9 mouse cellular contexts compared by ENCODE assay signal in the genomic region with DNA sequence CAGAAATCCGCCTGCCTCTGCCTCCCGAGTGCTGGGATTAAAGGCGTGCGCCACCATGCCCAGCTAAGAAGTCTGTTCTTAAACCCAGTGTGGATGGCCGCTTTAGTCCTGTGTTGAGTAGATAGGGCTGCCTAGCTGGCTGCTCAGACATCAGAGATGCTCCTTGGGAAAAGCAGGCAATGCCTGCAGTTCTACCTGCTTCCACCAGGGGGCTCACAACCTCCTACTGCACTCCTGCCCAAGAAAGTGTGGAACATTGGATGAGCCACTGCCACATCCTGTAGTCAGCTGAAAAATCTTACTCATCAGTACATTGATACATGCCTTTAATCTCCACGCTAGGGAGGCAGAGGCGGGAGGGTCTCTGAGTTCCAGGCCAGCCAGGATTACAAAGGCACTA. TPM values are rescaled to one million over a fixed set of nuclear protein-coding genes. Genes with fewer than 3 reads are reported as not detected.
DNase-seq lines count a peak whose midpoint lies in the region; ATAC-seq lines count a peak whose summit lies in the region.
"Had no signal": no experiment of that assay in that cellular context is flagged by ENCODE, and none has a peak within 500 bp of the region (broad histone marks: within the 10 kb centered on the region; RNA-seq: fewer than 3 reads in every experiment).

No protein-coding gene starts in this region.

- no peaks in the 10 kb centered on the region for H3K9me3 ChIP-seq in intestine, embryonic 16.5 days (ENCODE audit: control insufficient read depth, low read length)
- no peaks in the 10 kb centered on the region for H3K9me3 ChIP-seq in midbrain, embryonic 12.5 days

- H3K4me3 ChIP-seq in intestine, embryonic 16.5 days (ENCODE audit: low read length): no peak overlapping the region
- no peak overlapping the region for H3K4me3 ChIP-seq in midbrain, embryonic 12.5 days

- H3K4me1 ChIP-seq in intestine, embryonic 16.5 days (ENCODE audit: control insufficient read depth, insufficient read depth, low read length): peaks cover 28% of the 10 kb centered on the region
- peaks cover 17% of the 10 kb centered on the region for H3K4me1 ChIP-seq in midbrain, embryonic 12.5 days

- H3K27ac ChIP-seq in intestine, embryonic 16.5 days (ENCODE audit: low read length): no peak overlapping the region
- H3K27ac ChIP-seq in midbrain, embryonic 12.5 days (replicated peaks): peak overlapping the region; percentile 50; the same call in 1 of the 2 replicates

- WGBS in intestine, embryonic 16.5 days: 50% methylated on average over 7 of the region's 7 CpGs
- 42% methylated on average over 7 of the region's 7 CpGs for WGBS in midbrain, embryonic 12.5 days

- H3K36me3 ChIP-seq in intestine, embryonic 16.5 days (ENCODE audit: control insufficient read depth, insufficient read depth, low read length): peaks cover 18% of the 10 kb centered on the region
- peaks cover 82% of the 10 kb centered on the region for H3K36me3 ChIP-seq in midbrain, embryonic 12.5 days

- H3K9ac ChIP-seq in intestine, embryonic 16.5 days (ENCODE audit: low read depth, low read length): no peak overlapping the region
- no peak overlapping the region for H3K9ac ChIP-seq in midbrain, embryonic 12.5 days (replicated peaks)

- no peaks in the 10 kb centered on the region for H3K27me3 ChIP-seq in intestine, embryonic 16.5 days (replicated peaks; ENCODE audit: control insufficient read depth, insufficient read depth, low read length)
- no peaks in the 10 kb centered on the region for H3K27me3 ChIP-seq in midbrain, embryonic 12.5 days

- intact Hi-C loops in left cerebral cortex, postnatal 4 days (cut with DNase I): loop anchor here (10.0 kb wide), 1 partner anchor 190 kb away; no protein-coding TSS in a partner anchor

- ATAC-seq in intestine, embryonic 16.5 days: 0 out of 2 replicates have a peak, but pooled peaks have one; percentile 18
- ATAC-seq in midbrain, embryonic 12.5 days (ENCODE audit: low FRiP score, low read depth): peak; percentile 45; the same call in 1 of the 2 replicates

- no peak overlapping the region for H3K4me2 ChIP-seq in intestine, embryonic 16.5 days (ENCODE audit: low read depth, low read length)
- no peak overlapping the region for H3K4me2 ChIP-seq in midbrain, embryonic 12.5 days (replicated peaks)

- DNase-seq in 3134 (ENCODE audit: extremely low read depth, insufficient read length, low spot score): peak; percentile 52
- peak; percentile 74 for DNase-seq in adrenal gland, adult 8-10 months
- DNase-seq in embryo, embryonic 11.5 days (ENCODE audit: low read depth, low spot score): peak; percentile 67
- peak; percentile 97 for DNase-seq in heart, adult 11 months
- DNase-seq in left cerebral cortex, postnatal 4 days: peak; percentile 71
- peak; percentile 59 for DNase-seq in spleen, adult 12 weeks (ENCODE audit: low spot score)

RNA-seq across cellular contexts. Expression of a gene that starts 2.5 kb away (rescaled TPM):
- total RNA-seq in adrenal gland, adult 8-10 months (2022): 100 to 1,000 TPM; 189 to 666 (median 461) TPM
- 33.0 and 47.4 TPM in 2 replicates for polyA plus RNA-seq in intestine, embryonic 16.5 days (2015; fragmentation: Nextera tagmentation; extraction: Ambion mirVana)
- 1 to 10 TPM; 6.7 to 6.8 TPM for total RNA-seq in left cerebral cortex, postnatal 4 days (2021)
- polyA plus RNA-seq in midbrain, embryonic 12.5 days (2016; fragmentation: Nextera tagmentation; extraction: Ambion mirVana): 0.75 and 0.96 TPM in 2 replicates

RNA-seq across cellular contexts. Expression of a gene that starts 9.6 kb away (rescaled TPM):
- 10 to 100 TPM; 30.4 to 55.2 (median 34.8) TPM for total RNA-seq in adrenal gland, adult 8-10 months (2022)
- not detected in 2 replicates for polyA plus RNA-seq in intestine, embryonic 16.5 days (2015; fragmentation: Nextera tagmentation; extraction: Ambion mirVana)
- not detected for total RNA-seq in left cerebral cortex, postnatal 4 days (2021)
- polyA plus RNA-seq in midbrain, embryonic 12.5 days (2016; fragmentation: Nextera tagmentation; extraction: Ambion mirVana): not detected in 2 replicates
- polyA plus RNA-seq: stomach, embryonic 16.5 days had no signal

RNA-seq across cellular contexts. Expression of a gene that starts 10.6 kb away (rescaled TPM):
- 100 to 1,000 TPM; 200 to 304 (median 253) TPM for total RNA-seq in adrenal gland, adult 8-10 months (2022)
- 249 and 253 TPM in 2 replicates for polyA plus RNA-seq in intestine, embryonic 16.5 days (2015; fragmentation: Nextera tagmentation; extraction: Ambion mirVana)
- total RNA-seq in left cerebral cortex, postnatal 4 days (2021): 10 to 100 TPM; 68.0 to 73.4 TPM
- 156 and 164 TPM in 2 replicates for polyA plus RNA-seq in midbrain, embryonic 12.5 days (2016; fragmentation: Nextera tagmentation; extraction: Ambion mirVana)

RNA-seq across cellular contexts. Expression of a gene that starts 12.9 kb away (rescaled TPM):
- 10 to 100 TPM; 45.2 to 90.5 (median 62.8) TPM for total RNA-seq in adrenal gland, adult 8-10 months (2022)
- polyA plus RNA-seq in intestine, embryonic 16.5 days (2015; fragmentation: Nextera tagmentation; extraction: Ambion mirVana): 19.3 and 20.9 TPM in 2 replicates
- total RNA-seq in left cerebral cortex, postnatal 4 days (2021): 100 to 1,000 TPM; 134 to 148 TPM
- 141 and 157 TPM in 2 replicates for polyA plus RNA-seq in midbrain, embryonic 12.5 days (2016; fragmentation: Nextera tagmentation; extraction: Ambion mirVana)

RNA-seq across cellular contexts. Expression of a gene that starts 44.7 kb away (rescaled TPM):
- total RNA-seq in adrenal gland, adult 8-10 months (2022): 1 to 10 TPM; 1.4 to 2.5 (median 1.8) TPM
- polyA plus RNA-seq in intestine, embryonic 16.5 days (2015; fragmentation: Nextera tagmentation; extraction: Ambion mirVana): 1.7 and 2.0 TPM in 2 replicates
- 100 to 1,000 TPM; 101 to 102 TPM for total RNA-seq in left cerebral cortex, postnatal 4 days (2021)
- polyA plus RNA-seq in midbrain, embryonic 12.5 days (2016; fragmentation: Nextera tagmentation; extraction: Ambion mirVana): 36.0 and 43.7 TPM in 2 replicates

Comparison
In these comparisons a context has a peak if more than half of its experiments do, and no peak if none do; other contexts are left out.
1. RNA of a gene that starts 2.5 kb away (total RNA-seq): 189 to 666 TPM in adrenal gland, adult 8-10 months; 6.7 to 6.8 TPM in left cerebral cortex, postnatal 4 days; every median in the first group is over 10 times any median in the second.
2. RNA of a gene that starts 9.6 kb away (total RNA-seq): 30.4 to 55.2 TPM in adrenal gland, adult 8-10 months; not detected in left cerebral cortex, postnatal 4 days; every median in the first group is over 10 times any median in the second.
3. Peak in every context shown above with its lines, with median percentiles within 50 percentile points of each other: DNase-seq.